Mouse (Mus musculus): ENCODE results near the gene Slc2a12.

The Slc2a12 gene

DNA sequence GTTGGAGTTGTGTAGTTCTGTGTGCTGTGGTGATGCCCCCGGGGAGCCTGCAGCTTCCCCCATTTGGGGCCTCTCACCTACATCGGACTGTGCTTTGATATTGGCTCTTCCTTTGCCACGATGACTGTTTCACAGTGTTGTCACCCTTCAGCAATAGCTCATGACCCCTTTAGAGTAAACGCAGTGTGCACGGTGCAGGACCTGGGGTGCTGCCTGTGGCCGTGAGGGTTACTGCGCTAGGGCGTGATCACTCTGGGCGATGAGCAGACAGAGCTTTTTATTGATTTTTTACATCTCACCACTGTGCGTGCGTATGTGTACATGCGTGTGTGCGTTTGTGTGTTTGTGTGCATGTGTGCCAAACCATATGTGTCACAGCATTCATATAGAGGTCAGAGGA is 23.7 kb downstream of the Slc2a12 start:
- DNase-seq: no peak

DNA sequence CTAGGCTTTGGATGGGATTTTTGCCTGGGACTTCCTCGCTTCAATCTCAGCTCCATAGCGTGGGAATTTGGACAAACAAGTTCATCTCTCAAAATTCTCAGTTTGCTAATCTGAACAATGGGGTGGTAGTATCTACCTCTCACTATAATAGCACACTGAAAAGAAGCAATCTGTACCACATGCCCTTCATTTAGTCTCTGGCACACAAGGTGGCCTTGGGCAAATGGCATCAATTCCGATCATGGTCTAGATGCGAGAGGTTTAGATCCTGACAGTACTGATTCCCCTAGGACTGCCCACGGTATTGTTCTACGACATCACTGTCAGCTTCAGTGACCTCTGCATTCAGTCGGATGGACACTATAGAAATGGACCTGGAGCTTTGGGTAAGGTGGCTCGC is 29.4 kb downstream of the Slc2a12 start:
- no peak for DNase-seq

GRCm38 (mm10) chr10:22675848-22676630 is 31.2 kb downstream of the Slc2a12 start:
- DNase-seq: peak; percentile 41 to 42

DNA sequence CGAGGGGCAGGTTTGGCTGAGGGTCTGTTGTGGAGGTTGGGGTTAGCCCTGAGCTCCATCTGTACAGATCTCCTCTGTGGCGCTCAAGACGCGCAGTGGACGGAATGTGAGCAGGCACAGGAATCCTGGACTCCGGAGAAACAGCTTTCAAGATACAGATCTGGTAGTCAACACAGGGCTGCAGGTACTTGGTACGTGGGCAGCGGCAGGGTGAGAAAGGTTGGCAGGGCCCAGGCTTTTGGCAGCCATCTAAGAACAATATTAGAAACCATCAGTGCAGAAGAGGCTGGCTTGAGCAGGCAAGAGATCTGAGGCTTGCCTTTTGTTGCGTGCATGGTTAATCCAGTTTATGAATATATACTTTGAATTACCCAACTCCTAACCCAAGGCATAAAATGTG is 51.4 kb downstream of the Slc2a12 start:
- no peak for DNase-seq

GRCm38 (mm10) chr10:22696864-22697263 is 52.1 kb downstream of the Slc2a12 start:
- DNase-seq: no peak

DNA sequence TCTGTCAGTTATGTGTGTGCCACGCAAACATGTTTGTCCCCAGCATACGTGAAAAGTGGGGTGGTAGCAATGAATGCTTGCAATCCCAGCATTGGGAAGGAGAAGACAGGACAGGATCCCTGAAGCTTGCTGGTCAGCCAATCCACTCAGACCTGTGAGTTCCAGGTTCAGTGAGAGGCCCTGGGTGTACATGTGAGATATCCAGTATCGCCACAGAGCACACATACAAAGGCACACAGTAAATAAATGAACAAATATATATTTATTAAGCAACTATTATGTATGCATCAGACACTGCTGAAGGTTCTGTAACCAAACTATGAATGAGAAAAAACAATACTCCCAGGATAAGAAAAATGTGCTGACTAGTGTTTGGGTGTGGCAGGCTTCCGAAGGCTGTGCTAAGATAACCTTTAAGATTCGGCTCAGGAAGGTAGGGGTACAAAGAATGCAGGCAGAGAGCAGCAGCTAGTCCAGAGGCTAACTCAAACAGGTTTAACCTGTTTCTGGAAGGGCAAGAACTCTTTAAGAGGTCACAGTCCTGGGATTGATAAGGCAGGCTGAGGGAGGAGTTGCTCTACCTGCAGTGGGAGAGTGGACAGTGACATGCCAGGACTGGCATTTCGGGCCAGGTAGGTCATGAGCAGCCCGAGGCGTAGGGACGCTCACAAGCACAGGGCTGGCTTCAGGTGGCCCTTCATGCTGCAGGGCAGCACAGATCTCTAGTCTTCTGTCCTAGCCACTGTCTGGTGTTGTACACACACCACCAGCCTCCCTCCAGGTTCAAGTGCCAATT is 53.5 kb downstream of the Slc2a12 start:
- DNase-seq: peak; percentile 31 to 43

DNA sequence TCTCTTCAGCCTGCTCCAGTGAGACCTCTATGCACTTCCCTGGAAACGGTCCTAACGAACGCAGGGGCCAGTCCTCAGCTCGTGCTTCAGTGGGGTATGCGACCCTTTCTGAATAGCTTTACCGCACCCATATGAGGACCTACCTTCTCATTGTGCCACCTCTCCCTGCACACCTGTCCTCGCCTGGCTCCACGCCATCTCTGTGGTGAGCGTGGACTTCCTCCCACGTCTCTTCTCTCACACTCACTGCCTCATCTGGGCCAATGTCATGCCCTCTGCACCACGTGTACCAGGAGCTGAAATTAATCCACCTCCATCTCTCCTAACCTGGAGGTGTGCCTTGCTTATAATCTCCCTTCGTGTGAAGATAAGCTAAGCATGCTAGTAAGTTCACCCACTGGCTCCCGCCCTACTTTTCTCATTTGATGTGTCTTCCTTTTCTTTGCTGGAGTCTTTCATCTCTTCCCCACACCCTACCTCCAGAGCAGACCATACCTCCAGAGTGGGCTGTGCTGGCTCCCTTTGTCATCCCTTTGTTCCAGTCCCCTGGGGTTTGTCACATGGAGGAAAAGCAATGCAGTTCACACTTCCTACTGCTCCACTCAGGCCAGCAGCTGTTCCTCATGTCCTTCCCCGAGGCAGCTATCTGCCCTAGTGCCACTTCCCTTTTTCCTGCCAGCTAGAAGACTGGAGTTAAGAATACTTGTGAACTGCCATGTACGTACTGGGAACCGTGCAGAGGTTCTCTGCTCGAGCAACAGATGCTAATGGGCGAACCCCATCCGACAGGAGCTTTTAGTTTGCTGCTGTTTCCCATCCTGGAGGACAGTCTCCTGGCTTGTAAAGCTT is 54.9 kb downstream of the Slc2a12 start:
- DNase-seq: peak; percentile 30 to 50

GRCm38 (mm10) chr10:22700773-22701172 is 56.0 kb downstream of the Slc2a12 start:
- peak; percentile 20 to 33 for DNase-seq

GRCm38 (mm10) chr10:22701485-22702315 is 56.9 kb downstream of the Slc2a12 start:
- peak; percentile 64 to 65 for DNase-seq

DNA sequence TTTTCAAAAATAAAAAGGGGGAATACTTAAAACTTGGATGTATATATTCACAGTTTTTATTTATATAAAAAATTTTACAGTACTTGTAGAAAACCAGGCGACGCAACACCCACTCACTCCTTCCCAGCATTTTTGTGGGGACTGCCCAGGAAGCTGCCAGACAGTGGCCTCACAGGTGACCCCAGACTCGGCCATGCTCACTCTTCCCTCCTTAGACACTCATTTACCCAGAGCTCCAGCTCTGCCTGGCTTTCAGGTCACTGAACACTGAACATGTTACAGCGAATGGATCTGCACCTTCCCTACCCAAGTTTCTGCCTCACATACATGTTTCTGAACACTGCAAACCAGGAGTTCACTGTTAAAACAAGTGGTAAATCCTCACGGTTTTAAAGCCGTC is 59.0 kb downstream of the Slc2a12 start:
- no peak for DNase-seq

- no peak for DNase-seq
These were observed 63.5 kb downstream of the Slc2a12 start for GRCm38 (mm10) chr10:22708190-22708843.

- no peak for DNase-seq
These were observed 65.5 kb downstream of the Slc2a12 start for GRCm38 (mm10) chr10:22710173-22710777.

GRCm38 (mm10) chr10:22712955-22713354 is 68.1 kb downstream of the Slc2a12 start:
- DNase-seq: no peak

DNA sequence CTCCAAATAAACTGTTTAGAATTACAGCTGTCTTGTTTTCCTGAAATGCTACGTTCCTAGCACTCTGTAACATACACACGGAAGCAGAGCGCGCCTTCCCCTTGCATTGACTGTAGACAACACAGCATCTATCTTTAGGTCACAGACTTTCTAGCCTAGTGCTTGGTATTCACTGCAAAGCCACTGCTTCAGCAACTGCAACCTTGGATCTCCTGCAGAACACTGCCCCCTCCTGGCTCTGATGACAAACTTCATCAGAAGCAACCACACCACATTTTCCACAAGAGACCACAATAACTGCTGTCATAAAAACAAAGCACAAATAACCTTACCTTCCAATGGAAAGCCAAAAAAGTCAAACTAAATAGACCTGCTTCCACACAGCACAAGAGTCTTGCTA is 69.7 kb downstream of the Slc2a12 start:
- DNase-seq: peak; percentile 72 to 77

DNA sequence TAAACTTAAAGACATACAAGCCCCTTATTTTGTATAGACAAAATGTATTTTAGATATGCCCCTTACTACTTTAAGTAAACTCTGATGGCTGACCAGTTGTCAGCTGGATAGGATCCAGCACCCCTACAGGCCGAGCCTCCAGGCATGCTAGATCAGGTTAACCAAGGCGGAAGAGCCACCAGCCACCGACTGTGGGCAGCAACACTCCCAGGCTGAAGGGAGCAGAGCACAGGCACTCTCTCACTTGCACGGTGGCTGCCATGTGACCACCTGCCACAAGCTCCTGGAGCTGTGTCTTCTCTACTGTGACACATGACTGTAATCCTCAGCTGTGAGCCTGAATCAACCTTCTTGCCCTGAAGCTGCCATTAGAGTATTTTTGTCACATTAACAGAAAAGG is 73.7 kb downstream of the Slc2a12 start:
- peak; percentile 67 to 73 for DNase-seq

DNA sequence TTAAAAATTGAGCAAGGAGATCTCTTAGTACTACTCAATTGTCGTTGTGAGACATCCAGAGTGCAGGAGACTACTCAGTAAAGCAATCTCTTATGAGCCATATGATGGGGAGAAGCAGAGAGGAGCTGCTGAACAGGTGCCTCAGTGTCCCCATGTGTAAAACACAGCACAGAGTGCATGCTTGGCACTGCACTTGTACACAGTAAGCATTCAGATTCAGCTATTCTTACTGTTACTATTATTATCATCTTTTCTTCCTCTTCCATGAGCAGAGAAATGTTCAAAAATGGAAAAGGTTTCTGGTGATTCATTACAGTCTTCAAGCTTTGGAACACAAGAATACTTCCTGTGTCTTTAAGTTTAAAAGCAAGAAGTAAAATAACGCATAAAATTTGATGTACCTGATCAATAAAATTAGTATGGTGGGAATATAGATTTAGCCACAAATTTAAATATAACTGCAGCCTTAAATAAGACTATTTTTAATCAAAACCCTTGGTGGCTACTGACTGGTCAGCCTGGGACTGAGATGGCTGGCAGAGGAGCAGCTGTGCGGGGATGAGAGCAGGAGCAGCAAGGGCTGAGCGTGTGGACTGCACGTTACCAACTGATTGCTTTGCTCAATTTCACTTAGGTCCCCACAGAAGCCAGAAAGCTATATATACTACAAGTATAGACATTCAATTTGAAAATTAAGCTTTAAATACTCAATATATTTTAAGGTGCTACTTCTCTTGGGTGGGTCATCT is 76.1 kb downstream of the Slc2a12 start:
- no peak for DNase-seq

DNA sequence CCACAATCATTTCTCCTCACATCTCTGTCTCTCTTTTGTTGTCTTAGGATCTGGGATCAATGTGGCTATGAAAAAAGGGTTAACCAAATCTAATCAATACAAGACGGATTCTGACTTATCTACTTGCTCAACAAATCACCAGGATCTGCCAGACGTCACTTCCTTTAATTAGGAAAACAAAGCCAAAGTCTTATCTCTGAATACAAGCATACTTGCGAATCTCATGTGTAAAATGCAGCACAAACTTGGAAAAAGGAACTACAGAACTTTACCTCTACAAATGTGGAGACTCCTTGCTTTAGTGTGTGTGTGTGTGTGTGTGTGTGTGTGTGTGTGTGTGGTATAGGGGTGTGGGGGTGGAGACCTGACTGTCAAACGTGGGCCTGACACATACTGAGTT is 80.4 kb downstream of the Slc2a12 start:
- no peak for DNase-seq

GRCm38 (mm10) chr10:22726295-22726694 is 81.5 kb downstream of the Slc2a12 start:
- no peak for DNase-seq

GRCm38 (mm10) chr10:22728257-22728656 is 83.4 kb downstream of the Slc2a12 start:
- DNase-seq: no peak

DNA sequence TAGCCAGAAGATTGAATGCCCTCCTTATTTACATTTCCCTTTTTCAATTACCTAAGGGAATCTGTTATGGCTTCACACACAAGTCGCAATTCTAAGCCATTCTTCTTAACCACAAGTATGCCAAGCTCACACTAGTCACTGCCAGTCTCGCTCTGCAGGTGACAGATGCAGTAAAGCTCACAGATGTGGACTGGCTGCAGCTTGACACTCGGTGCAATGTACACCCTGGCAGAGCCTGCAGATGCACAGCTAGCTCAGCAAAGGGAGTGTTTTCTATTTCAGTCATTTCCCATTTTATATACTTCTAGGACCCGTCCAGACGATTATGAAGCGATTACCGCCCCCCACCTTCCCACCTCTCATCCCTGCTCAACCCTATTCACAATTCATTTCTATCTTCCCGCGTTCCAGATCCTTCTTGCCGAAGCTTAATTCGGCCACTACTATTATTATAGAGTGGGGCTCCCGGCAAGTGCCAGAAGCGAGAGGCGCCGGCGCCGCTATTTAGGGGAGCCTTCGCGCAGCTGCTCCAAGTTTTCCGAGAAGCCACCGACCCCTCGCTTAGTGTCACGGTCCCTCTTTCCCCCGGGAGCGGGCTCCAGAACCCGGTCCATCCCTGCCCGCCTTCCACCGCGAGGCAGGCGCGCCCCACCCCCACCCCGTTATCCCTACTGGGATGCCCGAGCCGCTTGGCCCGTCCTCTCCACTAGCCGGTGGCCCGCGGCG is 85.6 kb downstream of the Slc2a12 start:
- DNase-seq: no peak
